Mouse (Mus musculus): ENCODE data around the gene Aldh5a1. TPM values are rescaled to one million over a fixed set of nuclear protein-coding genes. Genes with fewer than 3 reads are reported as not detected.

Aldh5a1 gene
- polyA plus RNA-seq, 1 experiment from 2014 or later: 10.6 TPM

Other genes starting within 250 kb of the Aldh5a1 start
- gene Armh2, start 196.4 kb downstream of the Aldh5a1 start, polyA plus RNA-seq (2016; fragmentation: Nextera tagmentation; extraction: Ambion mirVana): not detected in 2 replicates
- gene Gmnn, start 175.7 kb downstream of the Aldh5a1 start, polyA plus RNA-seq (2016; fragmentation: Nextera tagmentation; extraction: Ambion mirVana): 127 and 131 TPM in 2 replicates
- 20.9 and 22.3 TPM in 2 replicates for gene BC005537, start 136.0 kb downstream of the Aldh5a1 start, polyA plus RNA-seq (2016; fragmentation: Nextera tagmentation; extraction: Ambion mirVana)
- 57.4 and 57.8 TPM in 2 replicates for gene Acot13, start 106.1 kb downstream of the Aldh5a1 start, polyA plus RNA-seq (2016; fragmentation: Nextera tagmentation; extraction: Ambion mirVana)
- 70.3 and 75.0 TPM in 2 replicates for gene Tdp2, start 106.0 kb downstream of the Aldh5a1 start, polyA plus RNA-seq (2016; fragmentation: Nextera tagmentation; extraction: Ambion mirVana)
- gene D130043K22Rik, start 92.5 kb downstream of the Aldh5a1 start, polyA plus RNA-seq (2016; fragmentation: Nextera tagmentation; extraction: Ambion mirVana): 1.1 and 1.6 TPM in 2 replicates
- gene Gpld1, start 5.5 kb upstream of the Aldh5a1 start, polyA plus RNA-seq (2016; fragmentation: Nextera tagmentation; extraction: Ambion mirVana): 0.41 and 0.64 TPM in 2 replicates
- 23.8 and 31.4 TPM in 2 replicates for gene Mrs2, start 82.7 kb upstream of the Aldh5a1 start, polyA plus RNA-seq (2016; fragmentation: Nextera tagmentation; extraction: Ambion mirVana)
- 0.86 and 1.9 TPM in 2 replicates for gene Dcdc2a, start 118.3 kb upstream of the Aldh5a1 start, polyA plus RNA-seq (2016; fragmentation: Nextera tagmentation; extraction: Ambion mirVana)

All from forebrain, embryonic 12.5 days (tissue).